Mouse (Mus musculus) forebrain, embryonic 11.5 days (tissue): Measurements from ENCODE around the gene 2010111I01Rik. TPM values are rescaled to one million over a fixed set of nuclear protein-coding genes. Genes with fewer than 3 reads are reported as not detected.
"Not testable (repeated sequence)": the region's sequence is repeated elsewhere in the genome, so short reads cannot be mapped to it uniquely, and the experiment has no call there.

ENCODE experiments used
- ATAC-seq: fragments of 200-750 bp; cut with Nextera tagmentation; replicated peaks from 2 replicates; pipeline ENCODE4 v1.8.0; 2017; ENCODE audit warnings: moderate TSS enrichment; ENCODE audit not compliant: low FRiP score
- DNase-seq: peaks from one replicate; pipeline ENCODE4 v3.0.0-alpha.2; 2017; ENCODE audit warnings: low spot score
- H3K27ac ChIP-seq: fragments of 300-500 bp; sonication (generic); 2 replicates; pipeline ENCODE4 v1.5.1; 2014; ENCODE audit warnings: low read depth, low read length
- H3K27me3 ChIP-seq: fragments of 300-500 bp; sonication (generic); 2 replicates; pipeline ENCODE4 v1.6.1; 2014; ENCODE audit warnings: mild to moderate bottlenecking, low read length, mixed read lengths; ENCODE audit not compliant: control insufficient read depth, insufficient read depth
- H3K36me3 ChIP-seq: fragments of 300-500 bp; sonication (generic); 2 replicates; pipeline ENCODE4 v1.6.1; 2014; ENCODE audit warnings: mild to moderate bottlenecking, low read length, moderate library complexity, mixed read lengths; ENCODE audit not compliant: control insufficient read depth, insufficient read depth
- H3K4me1 ChIP-seq: fragments of 300-500 bp; sonication (generic); replicated peaks from 2 replicates; pipeline ENCODE4 v1.6.1; 2014; ENCODE audit warnings: low read length, mixed read lengths; ENCODE audit not compliant: control insufficient read depth, insufficient read depth
- H3K4me2 ChIP-seq: fragments of 300-500 bp; sonication (generic); 2 replicates; pipeline ENCODE4 v1.6.1; 2014; ENCODE audit warnings: low read depth, mild to moderate bottlenecking, low read length, moderate library complexity, mixed read lengths; ENCODE audit not compliant: severe bottlenecking
- H3K4me3 ChIP-seq: fragments of 300-500 bp; sonication (generic); 2 replicates; pipeline ENCODE4 v1.5.1; 2014; ENCODE audit warnings: low read depth, low read length
- H3K9ac ChIP-seq: fragments of 300-500 bp; sonication (generic); 2 replicates; pipeline ENCODE4 v1.6.1; 2014; ENCODE audit warnings: low read length
- H3K9me3 ChIP-seq: fragments of 300-500 bp; sonication (generic); 2 replicates; pipeline ENCODE4 v1.6.1; 2016; ENCODE audit warnings: low read length, mixed read lengths; ENCODE audit not compliant: control insufficient read depth
- whole genome bisulfite sequencing: fragments of 180-500 bp; shearing (Covaris S2); extraction: QIAGEN DNeasy Blood & Tissue Kit; methylation state at CpG from one replicate; pipeline ENCODE4 v1.1.7; 2014; 5-methylcytosine and 5-hydroxymethylcytosine counted together
- polyA plus RNA-seq: library from polyadenylated mRNA; unstranded; fragments of >200 nt; fragmentation: Nextera tagmentation; extraction: Ambion mirVana; gene quantifications from 2 replicates; pipeline ENCODE4 v1.2.1, GENCODE M21; 2014

Gene 2010111I01Rik
- polyA plus RNA-seq, 1 experiment from 2014 or later, result 38.9 TPM

GRCm38 (mm10) chr13:62993543-62994477 lies 29.1 kb downstream of the 2010111I01Rik start:
- 84% methylated on average over 5 of the region's 5 CpGs for WGBS
- H3K4me2 ChIP-seq, result no peak overlapping the region

GRCm38 (mm10) chr13:62996767-62997166 lies 32.1 kb downstream of the 2010111I01Rik start:
- WGBS, result 91% methylated on average over 2 of the region's 2 CpGs
- Histone ChIP-seq H3K9ac (no peak overlapping the region), H3K9me3 (no peaks in the 10 kb centered on the region), H3K4me1 (no peaks in the 10 kb centered on the region), H3K27me3 (no peaks in the 10 kb centered on the region), H3K4me2 (no peak overlapping the region), H3K27ac (no peak overlapping the region), H3K4me3 (no peak overlapping the region), H3K36me3 (no peaks in the 10 kb centered on the region)
- ATAC-seq (no peak), DNase-seq (no peak)

More at GRCm38 (mm10) chr13:62993543-62994477, 29.1 kb downstream of the 2010111I01Rik start:
- Histone ChIP-seq H3K27me3 (no peaks in the 10 kb centered on the region), H3K27ac (no peak overlapping the region), H3K36me3 (no peaks in the 10 kb centered on the region), H3K4me1 (no peaks in the 10 kb centered on the region), H3K9ac (no peak overlapping the region), H3K4me3 (no peak overlapping the region), H3K9me3 (no peaks in the 10 kb centered on the region)
- ATAC-seq, result no peak
- no peak for DNase-seq

GRCm38 (mm10) chr13:63007491-63007890 lies 42.8 kb downstream of the 2010111I01Rik start:
- H3K27me3 ChIP-seq, result not testable (repeated sequence)
- 81% methylated on average over 3 of the region's 3 CpGs for WGBS

GRCm38 (mm10) chr13:63010345-63011090 lies 45.8 kb downstream of the 2010111I01Rik start:
- no peaks in the 10 kb centered on the region for H3K36me3 ChIP-seq

More at GRCm38 (mm10) chr13:63007491-63007890, 42.8 kb downstream of the 2010111I01Rik start:
- not testable (repeated sequence) for DNase-seq, H3K4me1 ChIP-seq, H3K4me2 ChIP-seq, H3K36me3 ChIP-seq, H3K27ac ChIP-seq, H3K4me3 ChIP-seq, H3K9me3 ChIP-seq, H3K9ac ChIP-seq, ATAC-seq

GRCm38 (mm10) chr13:63014353-63014752 lies 49.7 kb downstream of the 2010111I01Rik start:
- H3K27ac ChIP-seq, result no peak overlapping the region
- no peaks in the 10 kb centered on the region for H3K4me1 ChIP-seq
- no peaks in the 10 kb centered on the region for H3K27me3 ChIP-seq
- H3K9me3 ChIP-seq, result no peaks in the 10 kb centered on the region
- DNase-seq, result no peak
- H3K4me2 ChIP-seq, result no peak overlapping the region
- H3K36me3 ChIP-seq, result no peaks in the 10 kb centered on the region
- no peak overlapping the region for H3K4me3 ChIP-seq
- WGBS, result 95% methylated on average over 1 of the region's 1 CpGs
- H3K9ac ChIP-seq, result no peak overlapping the region
- ATAC-seq, result no peak

More at GRCm38 (mm10) chr13:63010345-63011090, 45.8 kb downstream of the 2010111I01Rik start:
- H3K4me3 ChIP-seq, result no peak overlapping the region
- ATAC-seq, result no peak
- DNase-seq, result no peak
- H3K9me3 ChIP-seq, result no peaks in the 10 kb centered on the region
- 76% methylated on average over 2 of the region's 2 CpGs for WGBS
- H3K4me1 ChIP-seq, result no peaks in the 10 kb centered on the region
- H3K27me3 ChIP-seq, result no peaks in the 10 kb centered on the region
- no peak overlapping the region for H3K27ac ChIP-seq
- no peak overlapping the region for H3K4me2 ChIP-seq
- H3K9ac ChIP-seq, result no peak overlapping the region

GRCm38 (mm10) chr13:63015362-63015761 lies 50.7 kb downstream of the 2010111I01Rik start:
- Histone ChIP-seq H3K36me3 (no peaks in the 10 kb centered on the region), H3K4me1 (no peaks in the 10 kb centered on the region), H3K4me2 (no peak overlapping the region), H3K9me3 (no peaks in the 10 kb centered on the region), H3K27me3 (no peaks in the 10 kb centered on the region), H3K4me3 (no peak overlapping the region), H3K9ac (no peak overlapping the region), H3K27ac (no peak overlapping the region)
- DNase-seq (no peak), ATAC-seq (no peak)
- whole genome bisulfite sequencing, result 82% methylated on average over 4 of the region's 4 CpGs

GRCm38 (mm10) chr13:63016056-63016455 lies 51.4 kb downstream of the 2010111I01Rik start:
- H3K4me2 ChIP-seq, result no peak overlapping the region
- DNase-seq (no peak), ATAC-seq (no peak)
- H3K9me3 ChIP-seq, result no peaks in the 10 kb centered on the region
- no peaks in the 10 kb centered on the region for H3K36me3 ChIP-seq
- no peak overlapping the region for H3K27ac ChIP-seq
- no peaks in the 10 kb centered on the region for H3K4me1 ChIP-seq
- 93% methylated on average over 3 of the region's 3 CpGs for WGBS
- H3K27me3 ChIP-seq, result no peaks in the 10 kb centered on the region
- no peak overlapping the region for H3K9ac ChIP-seq
- no peak overlapping the region for H3K4me3 ChIP-seq

- H3K4me2 ChIP-seq, result no peak overlapping the region
- 77% methylated on average over 7 of the region's 7 CpGs for WGBS
- no peaks in the 10 kb centered on the region for H3K36me3 ChIP-seq
- H3K9ac ChIP-seq, result no peak overlapping the region
- no peaks in the 10 kb centered on the region for H3K27me3 ChIP-seq
- no peaks in the 10 kb centered on the region for H3K4me1 ChIP-seq
- H3K9me3 ChIP-seq, result no peaks in the 10 kb centered on the region
- DNase-seq (no peak), ATAC-seq (no peak)
- no peak overlapping the region for H3K27ac ChIP-seq
- no peak overlapping the region for H3K4me3 ChIP-seq
These were observed 58.8 kb downstream of the 2010111I01Rik start for GRCm38 (mm10) chr13:63023243-63024217.
